Mouse (Mus musculus) ES-E14 (cell line): ENCODE results near the gene Sept12.

Source experiments
- CHD2 ChIP-seq: IDR thresholded peaks from 2 replicates; pipeline ENCODE4 v1.6.1; 2014; ENCODE audit warnings: mild to moderate bottlenecking, low read depth, low read length, inconsistent platforms
- HCFC1 ChIP-seq: IDR thresholded peaks from 2 replicates; pipeline ENCODE4 v1.6.1; 2012; ENCODE audit warnings: low read length, inconsistent platforms, borderline replicate concordance; ENCODE audit not compliant: insufficient read depth
- ZC3H11A ChIP-seq: IDR thresholded peaks from 2 replicates; pipeline ENCODE4 v1.6.1; 2012; ENCODE audit warnings: low read depth, mild to moderate bottlenecking, inconsistent platforms, low read length, borderline replicate concordance
- ZNF384 ChIP-seq: IDR thresholded peaks from 2 replicates; pipeline ENCODE4 v1.6.1; 2012; ENCODE audit warnings: low read depth, low read length, inconsistent platforms

GRCm38 (mm10) chr16:4937351-4938190, 60.1 kb downstream of the Sept12 start:
- TF ChIP-seq HCFC1 (no peak), CHD2 (no peak), ZNF384 (no peak), ZC3H11A (no peak)
